Mouse (Mus musculus) liver, adult 2 months (tissue): ENCODE results near the gene Osbpl5.
"Not testable (repeated sequence)": the region's sequence is repeated elsewhere in the genome, so short reads cannot be mapped to it uniquely, and the experiment has no call there.

Source experiments
- CTCF ChIP-seq: fragments of 200-500 bp; IDR thresholded peaks from 2 replicates; pipeline ENCODE4 v1.5.1; 2011; ENCODE audit warnings: low read depth, low read length, control low read depth
- POLR2A ChIP-seq: fragments of 200-500 bp; IDR thresholded peaks from 2 replicates; pipeline ENCODE4 v1.6.1; 2011; ENCODE audit warnings: low read length, control low read depth; ENCODE audit not compliant: insufficient read depth; ENCODE audit errors: extremely low read depth

DNA sequence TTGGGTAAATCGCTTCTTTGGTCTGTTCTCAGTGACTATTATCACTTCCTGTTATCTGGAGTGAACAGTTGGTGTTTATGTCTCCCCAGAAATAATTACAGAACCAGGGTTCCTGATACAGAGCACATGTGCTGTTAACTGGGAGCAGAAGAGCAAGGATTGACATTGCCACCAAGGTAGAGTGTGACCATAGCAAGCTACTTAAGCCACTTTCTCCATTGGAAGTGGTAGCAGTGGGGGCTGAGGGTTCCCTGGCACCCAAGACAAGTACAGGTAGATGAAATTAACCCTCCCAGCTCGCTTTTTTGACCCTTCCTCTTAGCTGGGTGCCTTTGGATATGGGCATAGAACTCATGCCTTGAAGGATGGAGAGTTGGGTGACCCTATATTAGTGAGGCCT lies 75.9 kb downstream of the Osbpl5 start:
- TF ChIP-seq POLR2A, CTCF: not testable (repeated sequence)
